Mouse (Mus musculus): Measurements from ENCODE around the gene Phox2b. TPM values are rescaled to one million over a fixed set of nuclear protein-coding genes. Genes with fewer than 3 reads are reported as not detected.

Gene Phox2b
- polyA plus RNA-seq, 1 experiment from 2014 or later, result 2.0 TPM

DNA sequence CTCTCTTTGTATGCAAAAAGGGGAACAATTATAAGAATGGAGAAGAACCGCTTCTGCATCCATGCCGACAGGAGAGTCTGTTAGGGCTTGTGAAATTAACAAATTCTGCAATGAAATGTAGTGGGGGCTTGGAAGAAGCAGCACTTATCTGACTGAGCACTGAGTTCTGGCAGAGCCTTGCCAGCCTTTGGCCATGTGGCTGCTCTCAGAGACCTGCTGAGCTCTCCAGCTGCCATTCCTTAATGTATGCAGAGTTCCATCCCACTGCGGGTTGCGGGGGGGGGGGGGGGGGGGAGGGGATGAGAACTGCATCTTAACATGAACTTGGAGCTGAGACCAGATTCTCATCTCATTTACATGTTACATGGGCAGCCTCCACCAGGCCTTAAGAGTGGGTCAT is 38.6 kb downstream of the Phox2b start:
- no peak overlapping the region for H3K27ac ChIP-seq
- H3K9me3 ChIP-seq, result no peaks in the 10 kb centered on the region
- H3K9ac ChIP-seq (replicated peaks), result no peak overlapping the region
- no peaks in the 10 kb centered on the region for H3K27me3 ChIP-seq
- 37% methylated on average over 4 of the region's 4 CpGs for WGBS
- H3K4me1 ChIP-seq (replicated peaks), result peaks cover 4% of the 10 kb centered on the region
- no peak overlapping the region for H3K4me2 ChIP-seq (replicated peaks)
- H3K4me3 ChIP-seq (replicated peaks), result no peak overlapping the region
- H3K36me3 ChIP-seq, result no peaks in the 10 kb centered on the region
- 0 out of 2 replicates have a peak, but pooled peaks have one; percentile 45 for ATAC-seq

DNA sequence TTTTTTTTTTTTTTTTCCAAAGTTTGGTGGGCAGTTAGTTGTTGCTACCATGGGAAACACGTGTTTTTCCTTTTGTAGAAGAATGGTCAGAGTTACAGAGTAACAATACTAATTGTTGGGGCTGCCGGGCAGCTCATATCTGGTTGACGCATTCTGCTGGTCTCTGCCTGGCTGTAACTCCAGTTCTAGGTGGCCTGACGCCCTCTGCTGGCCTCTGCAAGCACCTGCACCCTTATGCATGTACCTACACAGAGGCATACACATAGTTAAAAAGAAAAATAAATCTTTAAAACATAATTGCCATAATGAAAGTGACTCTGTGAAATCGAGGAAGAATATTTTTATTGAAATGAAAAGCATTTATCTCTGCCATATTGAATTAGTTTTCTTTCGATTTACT is 41.3 kb downstream of the Phox2b start:
- Histone ChIP-seq H3K27ac (no peak overlapping the region), H3K27me3 (no peaks in the 10 kb centered on the region), H3K36me3 (peaks cover 7% of the 10 kb centered on the region), H3K9me3 (no peaks in the 10 kb centered on the region), H3K4me2 (replicated peaks) (no peak overlapping the region), H3K9ac (replicated peaks) (no peak overlapping the region), H3K4me3 (replicated peaks) (no peak overlapping the region), H3K4me1 (replicated peaks) (peaks cover 4% of the 10 kb centered on the region)
- 82% methylated on average over 6 of the region's 6 CpGs for WGBS
- no peak for ATAC-seq

GRCm38 (mm10) chr5:67048003-67048402 is 51.1 kb downstream of the Phox2b start:
- Histone ChIP-seq H3K27ac (no peak overlapping the region), H3K27me3 (no peaks in the 10 kb centered on the region; the same call in 1 of the 2 replicates), H3K36me3 (peaks cover 10% of the 10 kb centered on the region), H3K9ac (replicated peaks) (no peak overlapping the region), H3K9me3 (no peaks in the 10 kb centered on the region), H3K4me2 (replicated peaks) (no peak overlapping the region), H3K4me3 (replicated peaks) (no peak overlapping the region), H3K4me1 (replicated peaks) (no peaks in the 10 kb centered on the region)
- peak; percentile 71 for ATAC-seq
- WGBS, result 12% methylated on average over 4 of the region's 4 CpGs

Small RNA genes lying within 50 kb of the gene (microRNA-seq; reads per million reads assigned to microRNA genes)
- gene Gm23841, result not detected

Other genes with a start within 250 kb of the Phox2b start
- 92.4 and 94.6 TPM in 2 replicates for gene Tmem33, start 161.3 kb upstream of the Phox2b start, polyA plus RNA-seq (2015; fragmentation: Nextera tagmentation; extraction: Ambion mirVana)
- 136 and 161 TPM in 2 replicates for gene Slc30a9, start 207.7 kb upstream of the Phox2b start, polyA plus RNA-seq (2015; fragmentation: Nextera tagmentation; extraction: Ambion mirVana)